Mouse (Mus musculus) heart, embryonic 14.5 days (tissue): Measurements from ENCODE around the gene Wbp2. TPM values are rescaled to one million over a fixed set of nuclear protein-coding genes. Genes with fewer than 3 reads are reported as not detected.

Source experiments
- ATAC-seq: fragments of 200-750 bp; cut with Nextera tagmentation; 2 replicates; pipeline ENCODE4 v1.8.0; 2017; ENCODE audit warnings: low read depth, moderate TSS enrichment; ENCODE audit not compliant: insufficient number of reproducible peaks, insufficient read depth, low FRiP score
- H3K27ac ChIP-seq, 2 experiments: fragments of 200-500 bp in 1 of 2; fragments of 300-500 bp in 1 of 2; sonication (generic) in 1 of 2; replicated peaks in 1 of 2; 2 replicates each; pipeline ENCODE4 v1.5.1; 2012 to 2014; ENCODE audit warnings: low read depth in 2 of 2, low read length in 2 of 2, control low read depth in 1 of 2, mild to moderate bottlenecking in 1 of 2, mixed read lengths in 1 of 2; ENCODE audit not compliant: control insufficient read depth in 1 of 2, insufficient read depth in 1 of 2
- H3K27me3 ChIP-seq: fragments of 300-500 bp; sonication (generic); 2 replicates; pipeline ENCODE4 v1.6.1; 2014; ENCODE audit warnings: mild to moderate bottlenecking, low read length, control low read depth; ENCODE audit not compliant: control insufficient read depth, insufficient read depth
- H3K36me3 ChIP-seq: fragments of 300-500 bp; sonication (generic); 2 replicates; pipeline ENCODE4 v1.6.1; 2014; ENCODE audit warnings: mild to moderate bottlenecking, control low read depth, low read length, mixed read lengths; ENCODE audit not compliant: control insufficient read depth, insufficient read depth
- H3K4me1 ChIP-seq, 2 experiments: fragments of 200-500 bp in 1 of 2; fragments of 300-500 bp in 1 of 2; sonication (generic) in 1 of 2; 2 replicates each; pipeline ENCODE4 v1.6.1; 2012 to 2014; ENCODE audit warnings: low read length in 2 of 2, control low read depth in 1 of 2, mixed read lengths in 1 of 2; ENCODE audit not compliant: control insufficient read depth in 2 of 2, insufficient read depth in 2 of 2
- H3K4me2 ChIP-seq: fragments of 300-500 bp; sonication (generic); 2 replicates; pipeline ENCODE4 v1.6.1; 2014; ENCODE audit warnings: mild to moderate bottlenecking, low read length
- H3K4me3 ChIP-seq, 2 experiments: fragments of 200-500 bp in 1 of 2; fragments of 300-500 bp in 1 of 2; sonication (generic) in 1 of 2; 2 replicates each; pipeline ENCODE4 v1.5.1; 2012 to 2014; ENCODE audit warnings: low read length in 2 of 2, mild to moderate bottlenecking in 2 of 2, control low read depth in 1 of 2, low read depth in 1 of 2, moderate library complexity in 1 of 2; ENCODE audit not compliant: control insufficient read depth in 1 of 2, insufficient read depth in 1 of 2
- H3K9ac ChIP-seq: fragments of 300-500 bp; sonication (generic); 2 replicates; pipeline ENCODE4 v1.6.1; 2014; ENCODE audit warnings: mild to moderate bottlenecking, low read length
- H3K9me3 ChIP-seq: fragments of 300-500 bp; sonication (generic); 2 replicates; pipeline ENCODE4 v1.6.1; 2016; ENCODE audit warnings: low read length, control low read depth; ENCODE audit not compliant: control insufficient read depth
- WGBS: fragments of 180-500 bp; shearing (Covaris S2); extraction: QIAGEN DNeasy Blood & Tissue Kit; methylation state at CpG from one replicate; pipeline ENCODE4 v1.1.7; 2014; 5-methylcytosine and 5-hydroxymethylcytosine counted together
- polyA plus RNA-seq: library from polyadenylated mRNA; unstranded; fragments of >200 nt; fragmentation: Nextera tagmentation; extraction: Ambion mirVana; gene quantifications from 2 replicates; pipeline ENCODE4 v1.2.1, GENCODE M21; 2014

Wbp2 gene
- polyA plus RNA-seq, 1 experiment from 2014 or later: 139 TPM

GRCm38 (mm10) chr11:116101931-116102381 lies 15.2 kb upstream of the Wbp2 start:
- WGBS: 26% methylated on average over 11 of the region's 11 CpGs
- peak; percentile 47 for ATAC-seq

GRCm38 (mm10) chr11:116100839-116101238 lies 14.0 kb upstream of the Wbp2 start:
- no peak for ATAC-seq

More at GRCm38 (mm10) chr11:116101931-116102381, 15.2 kb upstream of the Wbp2 start:
- Histone ChIP-seq H3K4me2 (peak overlapping the region; percentile 25), H3K4me1 (peaks cover 60 to 77% of the 10 kb centered on the region in 2 experiments), H3K27ac (peak overlapping the region; percentile 89 to 98), H3K9ac (peak overlapping the region; percentile 63), H3K27me3 (no peaks in the 10 kb centered on the region), H3K36me3 (peaks cover 17% of the 10 kb centered on the region), H3K9me3 (no peaks in the 10 kb centered on the region), H3K4me3 (no peak overlapping the region)

DNA sequence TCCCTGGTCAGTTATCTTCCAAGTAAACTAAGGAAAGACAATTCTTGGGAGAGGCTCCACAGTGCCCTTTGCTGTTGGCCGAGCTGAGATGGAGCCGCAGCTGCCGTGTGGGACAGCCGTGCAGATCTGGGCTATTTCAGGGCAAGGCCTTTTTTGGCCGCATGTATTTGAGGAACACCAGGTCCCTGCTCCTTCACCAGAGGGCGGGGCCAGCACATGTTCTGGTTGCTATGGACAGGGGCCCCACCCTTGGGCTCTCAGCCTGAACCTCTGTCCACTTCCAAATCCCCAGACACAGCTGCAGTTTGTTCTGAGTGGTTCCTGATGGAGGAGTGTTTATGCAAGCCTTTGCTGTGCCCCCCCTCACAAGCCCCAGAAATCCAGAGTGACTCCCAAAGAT lies 13.6 kb upstream of the Wbp2 start:
- Histone ChIP-seq H3K9me3 (0 out of 2 replicates have a peak, but pooled peaks cover 4% of the 10 kb centered on the region), H3K4me3 (no peak overlapping the region), H3K27me3 (no peaks in the 10 kb centered on the region), H3K36me3 (peaks cover 2% of the 10 kb centered on the region), H3K4me1 (peaks cover 52 to 61% of the 10 kb centered on the region in 2 experiments), H3K9ac (peak overlapping the region; percentile 63), H3K27ac (peak overlapping the region; percentile 89 to 98), H3K4me2 (0 out of 2 replicates have a peak overlapping the region, but pooled peaks have one; percentile 3)
- WGBS: 16% methylated on average over 6 of the region's 6 CpGs
- no peak; the same call in 1 of the 2 replicates for ATAC-seq

More at GRCm38 (mm10) chr11:116100839-116101238, 14.0 kb upstream of the Wbp2 start:
- 76% methylated on average over 7 of the region's 7 CpGs for WGBS
- H3K4me1 ChIP-seq: peaks cover 52 to 65% of the 10 kb centered on the region in 2 experiments
- H3K27ac ChIP-seq: peak overlapping the region; percentile 89 to 98
- no peak overlapping the region for H3K4me3 ChIP-seq
- peaks cover 6% of the 10 kb centered on the region for H3K36me3 ChIP-seq
- no peaks in the 10 kb centered on the region for H3K27me3 ChIP-seq
- no peak overlapping the region for H3K4me2 ChIP-seq
- H3K9me3 ChIP-seq: 0 out of 2 replicates have a peak, but pooled peaks cover 4% of the 10 kb centered on the region
- peak overlapping the region; percentile 63 for H3K9ac ChIP-seq

GRCm38 (mm10) chr11:116099462-116099861 lies 12.7 kb upstream of the Wbp2 start:
- Histone ChIP-seq H3K4me2 (no peak overlapping the region), H3K4me1 (peaks cover 49 to 52% of the 10 kb centered on the region in 2 experiments), H3K9ac (no peak overlapping the region), H3K9me3 (0 out of 2 replicates have a peak, but pooled peaks cover 4% of the 10 kb centered on the region), H3K27me3 (no peaks in the 10 kb centered on the region), H3K4me3 (no peak overlapping the region), H3K27ac (peak overlapping the region; percentile 30 to 98), H3K36me3 (no peaks in the 10 kb centered on the region)
- no peak for ATAC-seq
- WGBS: 81% methylated on average over 6 of the region's 6 CpGs

- Histone ChIP-seq H3K9me3 (0 out of 2 replicates have a peak, but pooled peaks cover 4% of the 10 kb centered on the region), H3K9ac (no peak overlapping the region), H3K27me3 (no peaks in the 10 kb centered on the region), H3K27ac (peak overlapping the region; percentile 30 to 98), H3K4me2 (no peak overlapping the region), H3K4me1 (peaks cover 47 to 50% of the 10 kb centered on the region in 2 experiments), H3K36me3 (no peaks in the 10 kb centered on the region), H3K4me3 (no peak overlapping the region)
- no peak for ATAC-seq
- 59% methylated on average over 14 of the region's 14 CpGs for WGBS
These were observed 12.1 kb upstream of the Wbp2 start for GRCm38 (mm10) chr11:116098711-116099460.

DNA sequence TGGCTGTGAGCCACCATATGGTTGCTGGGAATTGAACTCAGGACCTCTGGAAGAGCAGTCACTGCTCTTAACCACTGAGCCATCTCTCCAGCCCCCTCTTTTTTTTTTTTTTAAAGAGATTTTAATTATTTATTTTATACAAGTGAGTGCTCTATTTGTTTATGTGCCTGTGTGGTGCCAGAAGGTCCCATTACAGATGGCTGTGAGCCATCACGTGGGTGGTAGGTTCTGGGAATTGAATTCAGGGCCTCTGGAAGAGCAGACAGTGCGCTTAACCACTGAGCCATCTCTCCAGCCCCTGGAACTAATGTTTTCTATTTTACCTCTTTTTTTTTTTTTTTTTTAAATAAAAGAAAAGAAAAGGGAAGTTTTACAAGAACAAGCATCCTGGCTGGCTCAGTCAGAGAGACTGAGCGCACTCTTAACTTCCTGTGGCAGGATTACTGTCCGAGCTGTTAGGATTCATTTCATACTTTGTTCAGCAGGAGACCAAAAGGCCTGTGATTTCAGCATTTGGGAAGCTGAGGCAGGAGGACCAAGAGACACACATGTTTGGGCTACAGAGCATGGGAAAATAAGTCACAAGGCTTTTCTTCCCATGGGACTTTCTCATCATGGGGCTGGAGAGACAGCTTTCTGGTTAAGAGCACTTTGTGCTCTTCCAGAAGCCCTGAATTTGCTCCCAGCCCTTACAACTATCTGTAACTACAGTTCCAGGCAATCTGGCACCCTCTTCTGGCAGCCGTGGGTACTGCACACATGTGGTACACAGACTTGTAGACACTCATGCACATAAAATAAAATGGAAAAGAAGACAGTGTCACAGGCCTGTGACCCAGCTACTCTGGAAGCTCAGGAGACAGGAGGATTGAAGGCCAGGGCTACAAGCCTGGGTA lies 9.7 kb upstream of the Wbp2 start:
- Histone ChIP-seq H3K9ac (no peak overlapping the region), H3K27ac (peak overlapping the region in 1 of 2 experiments; percentile 50; a peak in 1 of 4 replicates)
- ATAC-seq: no peak

GRCm38 (mm10) chr11:116095573-116095972 lies 8.8 kb upstream of the Wbp2 start:
- H3K36me3 ChIP-seq: no peaks in the 10 kb centered on the region
- H3K9ac ChIP-seq: no peak overlapping the region
- H3K4me1 ChIP-seq: peaks cover 22 to 25% of the 10 kb centered on the region in 2 experiments
- no peak overlapping the region for H3K4me2 ChIP-seq
- H3K9me3 ChIP-seq: 0 out of 2 replicates have a peak, but pooled peaks cover 4% of the 10 kb centered on the region
- H3K27me3 ChIP-seq: no peaks in the 10 kb centered on the region
- peak overlapping the region in 1 of 2 experiments; percentile 56; a peak in 2 of 4 replicates for H3K27ac ChIP-seq
- no peak overlapping the region for H3K4me3 ChIP-seq
- WGBS: 61% methylated on average over 3 of the region's 3 CpGs
- ATAC-seq: no peak

More for the DNA sequence above, 9.7 kb upstream of the Wbp2 start:
- Histone ChIP-seq H3K4me2 (no peak overlapping the region), H3K4me3 (no peak overlapping the region), H3K9me3 (0 out of 2 replicates have a peak, but pooled peaks cover 4% of the 10 kb centered on the region), H3K36me3 (no peaks in the 10 kb centered on the region), H3K4me1 (peaks cover 31 to 33% of the 10 kb centered on the region in 2 experiments), H3K27me3 (no peaks in the 10 kb centered on the region)
- 83% methylated on average over 5 of the region's 5 CpGs for WGBS
